ENCODE assay signal across 36 mouse cellular contexts in genomic region chr13:4400831-4401230, GRCm38 (mm10). TPM values are rescaled to one million over a fixed set of nuclear protein-coding genes. Genes with fewer than 3 reads are reported as not detected.
"Had no signal": no experiment of that assay in that cellular context is flagged by ENCODE, and none has a peak within 500 bp of the region (broad histone marks: within the 10 kb centered on the region; RNA-seq: fewer than 3 reads in every experiment).

No protein-coding gene starts in this region.

- H3K27me3 ChIP-seq: heart, embryonic 12.5 days; hindbrain, embryonic 12.5 days; intestine, embryonic 15.5 days; kidney, embryonic 15.5 days; limb, embryonic 13.5 days; limb, embryonic 15.5 days; liver, embryonic 12.5 days had no signal

- DNase-seq: gastrocnemius, postnatal 14 days; gastrocnemius, postnatal 36 days; heart, adult 11 months; heart, adult 2 months; heart, postnatal 10 days; heart, postnatal 4 days; kidney, adult 18-20 months; kidney, adult 9 months; kidney, postnatal 25 days; kidney, postnatal 4 days; left cerebral cortex, postnatal 4 days had no signal

- ATAC-seq: hindbrain, embryonic 16.5 days; inflammation-experienced regulatory T-cells, adult 6 months; intestine, embryonic 15.5 days; intestine, postnatal 0 days; liver, embryonic 12.5 days had no signal

- H3K36me3 ChIP-seq: heart, embryonic 12.5 days; hindbrain, embryonic 10.5 days; hindbrain, embryonic 12.5 days; intestine, embryonic 15.5 days; kidney, embryonic 15.5 days; limb, embryonic 13.5 days; limb, embryonic 15.5 days; liver, embryonic 12.5 days had no signal

- H3K4me1 ChIP-seq: heart, embryonic 12.5 days; hindbrain, embryonic 10.5 days; hindbrain, embryonic 12.5 days; intestine, embryonic 15.5 days; kidney, embryonic 15.5 days; limb, embryonic 13.5 days; limb, embryonic 15.5 days; liver, embryonic 12.5 days had no signal

- H3K27ac ChIP-seq: heart, adult 2 months; hindbrain, embryonic 10.5 days; hindbrain, embryonic 12.5 days; hindbrain, embryonic 14.5 days; intestine, embryonic 15.5 days; kidney, embryonic 15.5 days; kidney, postnatal 0 days; layer of hippocampus, adult 2 months; limb, embryonic 13.5 days; limb, embryonic 15.5 days; liver, embryonic 12.5 days; liver, embryonic 14.5 days had no signal

- H3K4me2 ChIP-seq: heart, embryonic 12.5 days; hindbrain, embryonic 12.5 days; hindbrain, embryonic 14.5 days; intestine, embryonic 15.5 days; kidney, embryonic 15.5 days; limb, embryonic 13.5 days; limb, embryonic 15.5 days; liver, embryonic 12.5 days had no signal

- H3K9ac ChIP-seq: heart, embryonic 12.5 days; hindbrain, embryonic 12.5 days; hindbrain, embryonic 14.5 days; intestine, embryonic 15.5 days; kidney, embryonic 15.5 days; limb, embryonic 13.5 days; limb, embryonic 15.5 days; liver, embryonic 12.5 days; liver, embryonic 14.5 days had no signal

- H3K4me3 ChIP-seq: heart, adult 2 months; heart, embryonic 12.5 days; hindbrain, embryonic 10.5 days; hindbrain, embryonic 12.5 days; intestine, embryonic 15.5 days; kidney, embryonic 15.5 days; layer of hippocampus, adult 2 months; limb, embryonic 13.5 days; limb, embryonic 15.5 days; liver, embryonic 12.5 days had no signal

- H3K9me3 ChIP-seq: hindbrain, embryonic 12.5 days; intestine, embryonic 15.5 days; limb, embryonic 15.5 days had no signal

RNA-seq across cellular contexts. Expression of gene Akr1c6, which starts 33.3 kb away (rescaled TPM):
- total RNA-seq: gastrocnemius, postnatal 14 days; gastrocnemius, postnatal 36 days; heart, adult 2 months; heart, postnatal 10 days; heart, postnatal 25 days; heart, postnatal 4 days; layer of hippocampus, adult 2 months; layer of hippocampus, postnatal 10 days; layer of hippocampus, postnatal 25 days; left cerebral cortex, adult 8-10 months; left cerebral cortex, postnatal 10 days; left cerebral cortex, postnatal 25 days; left cerebral cortex, postnatal 4 days had no signal
- polyA plus RNA-seq: gonadal fat pad, adult 2 months; heart, adult 2 months; heart, embryonic 12.5 days; heart, embryonic 14.5 days; heart, embryonic 16.5 days; hindbrain, embryonic 10.5 days; hindbrain, embryonic 12.5 days; hindbrain, embryonic 14.5 days; hindbrain, embryonic 16.5 days; inflammation-experienced regulatory T-cells, adult 6 months; intestine, embryonic 15.5 days; intestine, postnatal 0 days; kidney, postnatal 0 days; limb, embryonic 11.5 days; limb, embryonic 13.5 days; limb, embryonic 15.5 days; liver, embryonic 12.5 days had no signal
